Mouse (Mus musculus): Measurements from ENCODE around the gene Epb41l1. TPM values are rescaled to one million over a fixed set of nuclear protein-coding genes. Genes with fewer than 3 reads are reported as not detected.

Epb41l1 gene
- total and polyA plus RNA-seq, 2 experiments from 2014 or later: 0.45 to 28.2 TPM

- no peaks in the 10 kb centered on the region for H3K36me3 ChIP-seq (replicated peaks; ENCODE audit: control insufficient read depth, insufficient read depth, low read length)
- peaks cover 5% of the 10 kb centered on the region; the same call in 1 of the 2 replicates for H3K4me1 ChIP-seq (ENCODE audit: control insufficient read depth, insufficient read depth)
- DNase-seq (ENCODE audit: low spot score): no peak
- TF ChIP-seq EP300 (IDR thresholded peaks at IDR 0.05; ENCODE audit: low read depth) (no peak), CTCF (IDR thresholded peaks at IDR 0.05; ENCODE audit: low read depth) (no peak)
- no peak for ATAC-seq (ENCODE audit: insufficient read depth, low read depth)
- H3K27ac ChIP-seq (ENCODE audit: low read depth): no peak overlapping the region
- no peak overlapping the region for H3K9ac ChIP-seq (replicated peaks; ENCODE audit: low read depth, low read length)
- no peaks in the 10 kb centered on the region for H3K9me3 ChIP-seq (replicated peaks; ENCODE audit: control insufficient read depth, low read length)
- WGBS: 55% methylated on average over 1 of the region's 1 CpGs
- H3K27me3 ChIP-seq (ENCODE audit: control insufficient read depth, insufficient read depth, low read length): peaks cover 34% of the 10 kb centered on the region
- H3K4me2 ChIP-seq (ENCODE audit: low read depth, low read length): no peak overlapping the region
- no peak overlapping the region for H3K4me3 ChIP-seq (ENCODE audit: low read depth, low read length)
Observed at GRCm38 (mm10) chr2:156417194-156417593, 3.5 kb upstream of the Epb41l1 start.

GRCm38 (mm10) chr2:156418467-156418866 lies 2.2 kb upstream of the Epb41l1 start:
- no peak overlapping the region for H3K27ac ChIP-seq (ENCODE audit: low read depth)
- no peak overlapping the region for H3K4me2 ChIP-seq (ENCODE audit: low read depth, low read length)
- ATAC-seq (ENCODE audit: insufficient read depth, low read depth) (no peak), DNase-seq (ENCODE audit: low spot score) (no peak)
- H3K9ac ChIP-seq (replicated peaks; ENCODE audit: low read depth, low read length): no peak overlapping the region
- H3K9me3 ChIP-seq (replicated peaks; ENCODE audit: control insufficient read depth, low read length): no peaks in the 10 kb centered on the region
- H3K4me3 ChIP-seq (ENCODE audit: low read depth, low read length): no peak overlapping the region
- no peaks in the 10 kb centered on the region for H3K36me3 ChIP-seq (replicated peaks; ENCODE audit: control insufficient read depth, insufficient read depth, low read length)
- peaks cover 35% of the 10 kb centered on the region for H3K27me3 ChIP-seq (ENCODE audit: control insufficient read depth, insufficient read depth, low read length)
- no peak for TF ChIP-seq EP300 (IDR thresholded peaks at IDR 0.05; ENCODE audit: low read depth)
- no peak for TF ChIP-seq CTCF (IDR thresholded peaks at IDR 0.05; ENCODE audit: low read depth)
- H3K4me1 ChIP-seq (ENCODE audit: control insufficient read depth, insufficient read depth): peaks cover 5% of the 10 kb centered on the region; the same call in 1 of the 2 replicates
- 64% methylated on average over 5 of the region's 5 CpGs for WGBS

- ATAC-seq (ENCODE audit: insufficient read depth, low read depth) (0 out of 2 replicates have a peak, but pooled peaks have one; percentile 7), DNase-seq (ENCODE audit: low spot score) (no peak)
- Histone ChIP-seq H3K27ac (ENCODE audit: low read depth) (no peak overlapping the region), H3K4me1 (ENCODE audit: control insufficient read depth, insufficient read depth) (peaks cover 5% of the 10 kb centered on the region; the same call in 1 of the 2 replicates), H3K9ac (replicated peaks; ENCODE audit: low read depth, low read length) (peak overlapping the region; percentile 58), H3K9me3 (replicated peaks; ENCODE audit: control insufficient read depth, low read length) (no peaks in the 10 kb centered on the region), H3K27me3 (ENCODE audit: control insufficient read depth, insufficient read depth, low read length) (peaks cover 35% of the 10 kb centered on the region), H3K4me3 (ENCODE audit: low read depth, low read length) (peak overlapping the region; percentile 65), H3K4me2 (ENCODE audit: low read depth, low read length) (peak overlapping the region; percentile 98), H3K36me3 (replicated peaks; ENCODE audit: control insufficient read depth, insufficient read depth, low read length) (no peaks in the 10 kb centered on the region)
- TF ChIP-seq CTCF (IDR thresholded peaks at IDR 0.05; ENCODE audit: low read depth) (no peak), EP300 (IDR thresholded peaks at IDR 0.05; ENCODE audit: low read depth) (no peak)
- 27% methylated on average over 14 of the region's 14 CpGs for WGBS
Observed at GRCm38 (mm10) chr2:156420327-156420693, 399 bp upstream of the Epb41l1 start.

- peak overlapping the region; percentile 98 for H3K4me2 ChIP-seq (ENCODE audit: low read depth, low read length)
- H3K9me3 ChIP-seq (replicated peaks; ENCODE audit: control insufficient read depth, low read length): no peaks in the 10 kb centered on the region
- WGBS: under 1% methylated on average over 36 of the region's 36 CpGs
- H3K4me3 ChIP-seq (ENCODE audit: low read depth, low read length): peak overlapping the region; percentile 65
- peak overlapping the region; percentile 58; the same call in 1 of the 2 replicates for H3K9ac ChIP-seq (replicated peaks; ENCODE audit: low read depth, low read length)
- H3K36me3 ChIP-seq (replicated peaks; ENCODE audit: control insufficient read depth, insufficient read depth, low read length): no peaks in the 10 kb centered on the region
- H3K27ac ChIP-seq (ENCODE audit: low read depth): no peak overlapping the region
- H3K4me1 ChIP-seq (ENCODE audit: control insufficient read depth, insufficient read depth): peaks cover 5% of the 10 kb centered on the region; the same call in 1 of the 2 replicates
- ATAC-seq (ENCODE audit: insufficient read depth, low read depth): 0 out of 2 replicates have a peak, but pooled peaks have one; percentile 36
- no peak for TF ChIP-seq EP300 (IDR thresholded peaks at IDR 0.05; ENCODE audit: low read depth)
- no peak for TF ChIP-seq CTCF (IDR thresholded peaks at IDR 0.05; ENCODE audit: low read depth)
- H3K27me3 ChIP-seq (ENCODE audit: control insufficient read depth, insufficient read depth, low read length): peaks cover 35% of the 10 kb centered on the region
- DNase-seq (ENCODE audit: low spot score): no peak
Observed at GRCm38 (mm10) chr2:156421381-156422110, 837 bp downstream of the Epb41l1 start.

GRCm38 (mm10) chr2:156422631-156423030 lies 1.9 kb downstream of the Epb41l1 start:
- H3K36me3 ChIP-seq (replicated peaks; ENCODE audit: control insufficient read depth, insufficient read depth, low read length): no peaks in the 10 kb centered on the region
- no peak for TF ChIP-seq EP300 (IDR thresholded peaks at IDR 0.05; ENCODE audit: low read depth)
- no peak for TF ChIP-seq CTCF (IDR thresholded peaks at IDR 0.05; ENCODE audit: low read depth)
- H3K27me3 ChIP-seq (ENCODE audit: control insufficient read depth, insufficient read depth, low read length): peaks cover 35% of the 10 kb centered on the region
- 3% methylated on average over 7 of the region's 8 CpGs for WGBS
- H3K27ac ChIP-seq (ENCODE audit: low read depth): no peak overlapping the region
- H3K9ac ChIP-seq (replicated peaks; ENCODE audit: low read depth, low read length): no peak overlapping the region
- H3K4me1 ChIP-seq (ENCODE audit: control insufficient read depth, insufficient read depth): peaks cover 5% of the 10 kb centered on the region; the same call in 1 of the 2 replicates
- H3K4me2 ChIP-seq (ENCODE audit: low read depth, low read length): no peak overlapping the region
- H3K4me3 ChIP-seq (ENCODE audit: low read depth, low read length): no peak overlapping the region
- ATAC-seq (ENCODE audit: insufficient read depth, low read depth) (no peak), DNase-seq (ENCODE audit: low spot score) (no peak)
- H3K9me3 ChIP-seq (replicated peaks; ENCODE audit: control insufficient read depth, low read length): no peaks in the 10 kb centered on the region
